Mouse (Mus musculus) neural tube, embryonic 14.5 days (tissue): ENCODE measurements around the gene Ptprs. TPM values are rescaled to one million over a fixed set of nuclear protein-coding genes. Genes with fewer than 3 reads are reported as not detected.
A peak's percentile ranks its signal among the peaks of the same experiment; 100 is the strongest.
"Not testable (repeated sequence)": the region's sequence is repeated elsewhere in the genome, so short reads cannot be mapped to it uniquely, and the experiment has no call there.

Source experiments
- ATAC-seq: fragments of 200-750 bp; cut with Nextera tagmentation; 2 replicates; pipeline ENCODE4 v1.8.0; 2017; ENCODE audit warnings: low read depth, mild to moderate bottlenecking, moderate TSS enrichment, moderate library complexity
- H3K27ac ChIP-seq: fragments of 300-500 bp; sonication (generic); 2 replicates; pipeline ENCODE4 v1.5.1; 2014; ENCODE audit warnings: low read depth, mild to moderate bottlenecking, control low read depth, low read length, moderate library complexity, mixed read lengths
- H3K27me3 ChIP-seq: fragments of 300-500 bp; sonication (generic); 2 replicates; pipeline ENCODE4 v1.6.1; 2014; ENCODE audit warnings: low read length; ENCODE audit not compliant: control insufficient read depth, insufficient read depth
- H3K36me3 ChIP-seq: fragments of 300-500 bp; sonication (generic); 2 replicates; pipeline ENCODE4 v1.6.1; 2014; ENCODE audit warnings: low read length, mixed read lengths; ENCODE audit not compliant: control insufficient read depth, insufficient read depth
- H3K4me1 ChIP-seq: fragments of 300-500 bp; sonication (generic); 2 replicates; pipeline ENCODE4 v1.6.1; 2014; ENCODE audit warnings: low read length; ENCODE audit not compliant: control insufficient read depth, insufficient read depth
- H3K4me2 ChIP-seq: fragments of 300-500 bp; sonication (generic); 2 replicates; pipeline ENCODE4 v1.6.1; 2014; ENCODE audit warnings: mild to moderate bottlenecking, low read depth, low read length, control low read depth
- H3K4me3 ChIP-seq: fragments of 300-500 bp; sonication (generic); 2 replicates; pipeline ENCODE4 v1.5.1; 2014; ENCODE audit warnings: low read depth, low read length, control low read depth, mixed read lengths
- H3K9ac ChIP-seq: fragments of 300-500 bp; sonication (generic); replicated peaks from 2 replicates; pipeline ENCODE4 v1.6.1; 2014; ENCODE audit warnings: low read depth, mild to moderate bottlenecking, control low read depth, low read length, mixed read lengths
- H3K9me3 ChIP-seq: fragments of 300-500 bp; sonication (generic); 2 replicates; pipeline ENCODE4 v1.6.1; 2016; ENCODE audit warnings: low read length; ENCODE audit not compliant: control insufficient read depth
- WGBS: fragments of 180-500 bp; shearing (Covaris S2); extraction: QIAGEN DNeasy Blood & Tissue Kit; methylation state at CpG from one replicate; pipeline ENCODE4 v1.1.7; 2014; 5-methylcytosine and 5-hydroxymethylcytosine counted together
- polyA plus RNA-seq: library from polyadenylated mRNA; unstranded; fragments of >200 nt; fragmentation: Nextera tagmentation; extraction: Ambion mirVana; gene quantifications from 2 replicates; pipeline ENCODE4 v1.2.1, GENCODE M21; 2014

Gene Ptprs
- polyA plus RNA-seq, 1 experiment from 2014 or later: 266 TPM

DNA sequence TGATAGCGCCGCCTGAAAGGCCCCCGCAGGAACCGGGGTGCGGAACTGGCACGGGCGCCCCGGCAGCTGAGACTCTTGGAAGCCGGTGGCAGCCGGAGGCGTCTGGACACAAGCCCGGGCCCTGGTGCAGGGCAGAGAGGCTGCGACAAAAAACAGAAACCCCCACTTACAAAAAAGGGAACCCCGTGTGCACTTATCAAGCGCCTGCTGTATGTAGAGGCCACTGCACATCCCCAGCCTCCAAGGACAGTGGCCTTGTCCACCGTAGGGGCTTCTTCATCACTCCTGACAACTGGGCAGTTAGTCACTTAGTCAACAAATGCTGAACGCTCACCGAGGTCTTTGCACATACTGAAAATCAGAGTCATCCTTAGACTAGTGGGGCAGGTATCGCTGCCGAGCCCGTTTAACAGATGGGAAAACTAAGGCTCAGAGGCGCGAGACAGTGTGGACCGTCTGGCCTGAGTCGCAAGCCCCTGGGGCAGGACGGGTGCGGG, 34.2 kb upstream of the Ptprs start:
- Histone ChIP-seq H3K27me3 (peaks cover 23% of the 10 kb centered on the region), H3K4me1 (peaks cover 19% of the 10 kb centered on the region), H3K9me3 (no peaks in the 10 kb centered on the region), H3K36me3 (no peaks in the 10 kb centered on the region), H3K4me3 (no peak overlapping the region), H3K9ac (no peak overlapping the region), H3K27ac (no peak overlapping the region), H3K4me2 (0 out of 2 replicates have a peak overlapping the region, but pooled peaks have one; percentile 9)
- no peak for ATAC-seq
- WGBS: 23% methylated on average over 27 of the region's 27 CpGs

DNA sequence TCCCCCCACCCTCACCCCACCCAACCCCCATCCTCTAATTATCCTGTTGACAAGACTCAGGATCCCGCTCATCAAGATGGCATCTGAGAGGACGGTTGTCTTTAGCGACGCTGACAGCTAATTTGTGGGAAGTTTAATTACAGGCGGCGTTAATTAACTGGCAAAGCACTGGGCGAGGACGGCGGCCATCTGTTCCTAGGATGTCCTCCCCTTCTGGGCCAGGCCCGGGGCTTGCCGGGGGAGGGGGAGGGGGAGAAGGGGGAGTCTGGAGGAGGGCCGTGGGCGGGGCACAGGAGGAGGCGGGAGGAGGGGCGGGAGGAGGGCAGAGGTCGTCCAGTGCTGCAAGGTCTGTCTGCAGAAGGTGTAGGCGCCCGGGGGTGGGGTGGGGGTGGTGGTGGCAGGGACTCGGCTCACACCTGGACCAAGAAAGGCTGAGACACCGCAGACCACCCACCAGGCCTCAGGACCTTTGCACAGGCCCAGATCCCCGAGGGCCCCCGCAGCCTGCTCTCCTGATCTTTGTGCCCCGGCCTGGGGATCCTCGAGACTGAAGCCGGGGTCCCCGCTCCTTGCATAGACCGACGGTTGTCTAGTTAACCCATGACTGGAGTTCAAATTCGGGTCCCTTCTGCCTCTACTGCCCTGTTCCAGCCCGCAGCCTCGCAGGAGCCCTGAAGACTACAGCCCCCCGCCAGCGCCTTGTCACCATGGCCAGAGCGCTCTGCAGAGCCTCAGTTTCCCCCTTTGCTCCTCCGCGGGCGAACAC, 33.6 kb upstream of the Ptprs start:
- no peak overlapping the region for H3K9ac ChIP-seq
- H3K27ac ChIP-seq: no peak overlapping the region
- H3K9me3 ChIP-seq: no peaks in the 10 kb centered on the region
- H3K27me3 ChIP-seq: peaks cover 23% of the 10 kb centered on the region
- 8% methylated on average over 32 of the region's 37 CpGs for WGBS
- H3K4me3 ChIP-seq: no peak overlapping the region
- 0 out of 2 replicates have a peak overlapping the region, but pooled peaks have one; percentile 9 for H3K4me2 ChIP-seq
- H3K4me1 ChIP-seq: peaks cover 15% of the 10 kb centered on the region
- ATAC-seq: peak; percentile 6; the same call in 1 of the 2 replicates
- no peaks in the 10 kb centered on the region for H3K36me3 ChIP-seq

DNA sequence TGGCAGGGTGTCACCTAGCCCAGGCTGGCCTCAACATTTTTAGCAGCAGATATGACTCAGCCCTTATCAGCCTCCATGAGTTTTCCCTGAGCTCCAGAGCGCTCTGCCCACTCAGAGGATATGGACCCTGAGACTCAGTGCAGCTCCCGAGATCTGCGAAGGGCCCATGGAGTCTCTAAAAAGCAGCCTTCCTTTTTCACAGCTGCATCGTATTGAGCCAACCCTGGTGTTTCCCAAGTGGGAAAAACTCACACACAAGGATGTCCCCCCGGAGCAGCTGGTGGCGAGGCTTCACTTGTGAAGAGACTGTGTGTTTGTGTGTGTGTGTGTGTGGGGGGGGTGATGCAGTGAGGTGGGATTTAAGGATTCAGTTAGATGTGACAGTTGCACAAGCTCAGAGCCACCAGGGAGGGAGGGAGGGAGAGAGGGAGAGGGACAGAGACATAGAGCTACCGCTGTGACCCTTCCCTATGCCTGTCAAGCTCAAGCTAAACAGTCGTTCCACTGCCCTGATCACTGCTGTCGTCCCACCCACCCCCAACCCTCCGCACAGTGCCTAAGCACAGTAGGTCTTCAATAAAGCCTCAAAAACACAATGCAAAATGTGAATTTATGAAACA, 32.8 kb upstream of the Ptprs start:
- no peak for ATAC-seq
- Histone ChIP-seq H3K9ac (no peak overlapping the region), H3K27me3 (peaks cover 23% of the 10 kb centered on the region), H3K4me1 (peaks cover 15% of the 10 kb centered on the region), H3K9me3 (no peaks in the 10 kb centered on the region), H3K36me3 (no peaks in the 10 kb centered on the region), H3K4me2 (no peak overlapping the region), H3K4me3 (no peak overlapping the region), H3K27ac (no peak overlapping the region)
- WGBS: 33% methylated on average over 10 of the region's 10 CpGs

DNA sequence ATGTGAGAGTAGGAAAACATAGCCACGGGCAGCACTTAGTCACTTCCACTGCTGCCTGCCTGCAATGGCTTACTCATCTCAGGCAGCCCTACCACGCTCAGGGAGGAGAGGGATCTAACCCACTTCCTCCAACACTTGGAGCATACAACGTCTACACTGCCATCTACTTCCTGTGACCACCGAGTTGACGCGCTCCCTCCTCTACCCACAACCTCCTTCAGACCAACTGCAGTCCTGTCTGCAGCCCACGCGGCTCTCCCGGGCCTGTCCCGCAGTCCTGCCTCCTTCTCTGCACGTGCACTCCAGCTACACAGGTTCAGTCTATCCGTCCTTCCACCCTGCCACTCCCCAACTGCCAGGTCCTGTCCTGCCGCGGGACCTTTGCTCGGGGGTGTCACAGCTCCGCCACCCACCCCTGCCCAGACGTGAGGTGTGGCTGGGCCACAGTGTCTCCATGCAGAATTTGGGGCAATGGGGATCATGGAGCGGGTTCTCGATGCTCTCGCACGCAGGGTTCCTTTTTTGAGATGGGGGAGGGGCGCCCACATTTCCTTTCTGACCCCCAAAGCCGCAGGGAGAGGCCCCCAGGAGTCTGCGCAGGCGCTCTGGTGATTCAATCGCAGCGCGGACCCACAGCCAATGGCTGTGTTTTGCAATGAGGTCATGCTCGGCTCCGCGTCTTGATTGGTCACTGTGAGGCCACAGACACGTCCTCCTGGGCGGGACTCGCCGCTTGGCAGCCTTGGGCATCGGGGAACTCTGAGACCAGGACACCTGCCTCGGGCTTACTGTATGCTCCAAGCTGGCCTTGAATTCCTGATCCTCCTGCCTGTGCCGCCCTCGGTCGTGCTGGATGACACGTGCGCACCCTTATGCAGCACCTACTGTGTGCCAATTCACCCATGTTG, 31.1 kb upstream of the Ptprs start:
- Histone ChIP-seq H3K27me3 (peaks cover 22% of the 10 kb centered on the region), H3K4me3 (peak overlapping the region; percentile 54), H3K36me3 (no peaks in the 10 kb centered on the region), H3K4me1 (peaks cover 15% of the 10 kb centered on the region), H3K9me3 (no peaks in the 10 kb centered on the region), H3K4me2 (peak overlapping the region; percentile 88), H3K9ac (peak overlapping the region; percentile 75), H3K27ac (peak overlapping the region; percentile 91)
- WGBS: under 1% methylated on average over 42 of the region's 42 CpGs
- peak; percentile 95 for ATAC-seq

DNA sequence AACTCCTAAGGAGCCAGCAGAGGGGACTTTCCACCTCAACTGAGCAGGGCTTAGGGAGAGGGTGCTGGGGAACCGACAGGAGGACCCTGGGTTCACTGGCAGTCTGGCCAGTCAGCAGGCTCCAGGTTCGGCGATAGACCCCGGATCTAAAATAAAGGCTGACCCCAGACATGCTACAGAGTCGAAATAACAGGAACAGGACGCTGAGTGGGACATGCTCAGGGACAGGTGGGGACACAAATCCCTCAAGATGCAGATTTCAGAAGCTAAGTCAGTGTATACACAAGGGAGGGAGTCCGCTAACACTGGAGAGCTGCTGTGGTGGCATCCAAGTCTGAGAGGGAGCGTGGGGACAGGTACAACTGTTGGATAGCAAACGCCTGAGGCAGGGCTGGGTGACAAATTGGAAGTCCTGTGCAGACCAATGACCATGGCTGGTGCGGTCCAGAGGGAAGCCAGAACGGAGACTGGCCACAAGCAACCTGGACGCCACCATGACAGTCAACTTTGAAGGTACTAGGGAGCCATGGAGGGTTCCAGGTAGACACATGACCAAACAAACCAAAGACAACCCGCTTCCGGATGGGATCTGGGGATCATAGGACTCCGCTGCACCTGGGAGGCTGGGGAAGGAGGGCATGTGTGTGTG, 30.3 kb upstream of the Ptprs start:
- Histone ChIP-seq H3K4me3 (peak overlapping the region; percentile 54), H3K9ac (peak overlapping the region; percentile 75), H3K4me2 (peak overlapping the region; percentile 88), H3K27ac (peak overlapping the region; percentile 91), H3K4me1 (peaks cover 15% of the 10 kb centered on the region), H3K9me3 (no peaks in the 10 kb centered on the region), H3K36me3 (no peaks in the 10 kb centered on the region), H3K27me3 (peaks cover 13% of the 10 kb centered on the region)
- WGBS: 56% methylated on average over 15 of the region's 15 CpGs
- no peak for ATAC-seq

DNA sequence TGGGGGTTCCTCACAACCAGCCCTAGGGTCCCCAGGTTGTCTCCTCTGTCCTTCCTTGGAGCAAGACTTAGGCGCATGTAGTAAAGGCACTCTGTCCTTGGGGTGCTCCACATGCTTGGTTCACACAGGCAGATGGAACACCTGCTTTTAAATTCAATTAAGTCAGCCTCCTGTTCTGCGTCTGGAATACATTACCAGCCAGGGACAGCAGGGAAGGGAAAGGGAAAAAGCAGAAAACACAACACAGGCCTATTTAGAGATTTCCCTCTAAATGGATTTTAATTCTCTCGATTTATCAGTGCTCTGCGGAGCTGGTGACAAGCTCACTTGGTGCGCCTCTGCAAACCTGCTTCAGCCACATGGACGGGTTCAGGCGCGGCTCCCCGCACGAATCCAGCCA, 29.1 kb upstream of the Ptprs start:
- Histone ChIP-seq H3K36me3 (no peaks in the 10 kb centered on the region), H3K27ac (no peak overlapping the region), H3K27me3 (peaks cover 3% of the 10 kb centered on the region; the same call in 1 of the 2 replicates), H3K4me3 (no peak overlapping the region), H3K9me3 (no peaks in the 10 kb centered on the region), H3K4me2 (no peak overlapping the region), H3K9ac (no peak overlapping the region), H3K4me1 (peaks cover 12% of the 10 kb centered on the region)
- 69% methylated on average over 10 of the region's 10 CpGs for WGBS
- ATAC-seq: no peak

DNA sequence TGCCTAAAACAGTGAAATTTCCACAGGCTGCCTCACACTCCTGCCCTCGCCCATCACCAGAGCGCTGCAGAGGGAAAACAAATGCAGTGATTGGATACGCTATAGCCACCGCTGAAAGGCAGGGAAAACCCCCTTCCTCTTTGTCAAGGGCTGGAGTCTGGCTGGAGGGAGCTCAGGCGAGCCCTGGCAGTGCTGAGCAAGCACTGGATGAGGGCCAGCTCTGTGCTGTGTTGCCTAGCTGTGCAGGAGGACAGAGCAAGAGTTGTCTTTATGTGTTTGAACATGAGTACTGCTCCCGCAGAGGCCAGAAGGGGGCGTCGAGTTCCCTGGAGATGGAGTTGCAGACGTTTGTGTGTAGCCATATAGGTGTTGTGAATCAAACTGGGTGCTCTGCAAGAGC, 26.2 kb upstream of the Ptprs start:
- H3K4me2 ChIP-seq: no peak overlapping the region
- ATAC-seq: peak; percentile 64; the same call in 1 of the 2 replicates
- H3K27ac ChIP-seq: peak overlapping the region; percentile 39; the same call in 1 of the 2 replicates
- 18% methylated on average over 9 of the region's 9 CpGs for WGBS
- no peaks in the 10 kb centered on the region for H3K36me3 ChIP-seq
- no peak overlapping the region for H3K4me3 ChIP-seq
- H3K27me3 ChIP-seq: no peaks in the 10 kb centered on the region
- no peaks in the 10 kb centered on the region for H3K9me3 ChIP-seq
- H3K9ac ChIP-seq: no peak overlapping the region; the same call in 1 of the 2 replicates
- H3K4me1 ChIP-seq: peaks cover 4% of the 10 kb centered on the region; the same call in 1 of the 2 replicates

DNA sequence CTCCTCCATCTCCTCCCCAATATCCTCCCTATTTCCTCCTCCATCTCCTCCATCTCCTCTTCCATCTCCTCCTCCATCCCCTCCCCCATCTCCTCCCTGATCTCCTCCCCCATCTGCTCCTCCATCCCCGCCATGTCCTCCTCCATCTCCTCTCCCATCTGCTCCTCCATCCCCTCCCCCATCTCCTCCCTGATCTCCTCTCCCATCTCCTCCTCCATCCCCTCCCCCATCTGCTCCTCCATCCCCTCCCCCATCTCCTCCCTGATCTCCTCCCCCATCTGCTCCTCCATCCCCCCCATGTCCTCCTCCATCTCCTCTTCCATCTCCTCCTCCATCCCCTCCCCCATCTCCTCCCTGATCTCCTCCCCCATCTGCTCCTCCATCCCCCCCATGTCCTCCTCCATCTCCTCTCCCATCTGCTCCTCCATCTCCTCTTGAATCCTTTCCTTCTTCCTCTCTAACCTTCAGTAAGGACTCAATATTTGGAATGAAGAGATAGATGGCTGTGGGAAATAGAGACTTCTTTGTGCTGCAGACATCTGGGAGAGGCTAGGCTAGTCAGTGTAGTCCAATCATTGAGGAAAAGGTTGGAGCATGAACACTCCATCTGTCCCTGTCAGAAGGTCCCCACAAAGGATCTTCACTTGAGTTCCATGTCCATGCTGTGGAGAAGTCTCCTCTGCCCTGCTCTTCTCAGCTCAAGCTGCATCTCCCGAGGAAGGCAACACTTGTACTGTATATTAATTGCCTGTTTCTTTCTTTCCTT, 25.5 kb upstream of the Ptprs start:
- ATAC-seq, H3K9me3 ChIP-seq, H3K9ac ChIP-seq, H3K4me2 ChIP-seq, H3K27me3 ChIP-seq, H3K36me3 ChIP-seq, H3K4me1 ChIP-seq, H3K4me3 ChIP-seq: not testable (repeated sequence)
- 38% methylated on average over 2 of the region's 2 CpGs for WGBS
- H3K27ac ChIP-seq: peak overlapping the region; percentile 39; the same call in 1 of the 2 replicates
